Mouse (Mus musculus) retina, embryonic 14.5 days (tissue): ENCODE measurements around the gene Dppa4.

ENCODE experiments used
- DNase-seq: peaks from one replicate; pipeline ENCODE4 v3.0.0-alpha.2; 2015; ENCODE audit warnings: low spot score

The Dppa4 gene

GRCm38 (mm10) chr16:48323602-48324345, 40.2 kb downstream of the Dppa4 start:
- DNase-seq: no peak

- no peak for DNase-seq
Observed at GRCm38 (mm10) chr16:48326903-48327302, 43.4 kb downstream of the Dppa4 start.

- DNase-seq: no peak
Observed at GRCm38 (mm10) chr16:48328420-48328819, 44.9 kb downstream of the Dppa4 start.

GRCm38 (mm10) chr16:48331822-48332221, 48.3 kb downstream of the Dppa4 start:
- no peak for DNase-seq

GRCm38 (mm10) chr16:48335326-48335725, 51.8 kb downstream of the Dppa4 start:
- no peak for DNase-seq
